Mouse (Mus musculus) T-helper 17 cell (primary cell): ENCODE results near the gene Mamdc2.

Experiments used
- in situ Hi-C, 2 experiments: fragments of 300-600 bp; cut with MboI, MseI; formaldehyde crosslinking; loops; 1 replicate in 1 of 2; 2 replicates in 1 of 2; pipeline ENCODE4 v1.15.1; 2025; ENCODE audit warnings: high pct_unique_total_duplicates in 2 of 2

Mamdc2 gene

GRCm38 (mm10) chr19:23435731-23436130 lies 12.5 kb downstream of the Mamdc2 start:
- in situ Hi-C loops, result loop anchor here in 1 of 2 experiments (10.0 kb wide), 1 partner anchor 1351 kb away; no protein-coding TSS in a partner anchor

- in situ Hi-C loops, result loop anchor here in 1 of 2 experiments (10.0 kb wide), 1 partner anchor 1350 kb away; no protein-coding TSS in a partner anchor
Observed at GRCm38 (mm10) chr19:23434433-23434832, 13.8 kb downstream of the Mamdc2 start.

- in situ Hi-C loops, result loop anchor here in 1 of 2 experiments (5.0 kb wide), 1 partner anchor 35 kb away; no protein-coding TSS in a partner anchor
Observed at GRCm38 (mm10) chr19:23417668-23418067, 30.6 kb downstream of the Mamdc2 start.

- in situ Hi-C loops, result no loop called here
Observed at GRCm38 (mm10) chr19:23410800-23411199, 37.4 kb downstream of the Mamdc2 start.

- in situ Hi-C loops, result no loop called here
Observed at GRCm38 (mm10) chr19:23410328-23410727, 37.9 kb downstream of the Mamdc2 start.

GRCm38 (mm10) chr19:23401469-23402135 lies 46.6 kb downstream of the Mamdc2 start:
- in situ Hi-C loops, result loop anchor here in 1 of 2 experiments (10.0 kb wide), 1 partner anchor 1407 kb away; no protein-coding TSS in a partner anchor

- in situ Hi-C loops, result loop anchor here in 1 of 2 experiments (10.0 kb wide), 1 partner anchor 1406 kb away; no protein-coding TSS in a partner anchor
Observed at GRCm38 (mm10) chr19:23400485-23400884, 47.8 kb downstream of the Mamdc2 start.

GRCm38 (mm10) chr19:23395956-23396355 lies 52.3 kb downstream of the Mamdc2 start:
- in situ Hi-C loops, result no loop called here

GRCm38 (mm10) chr19:23394597-23394996 lies 53.6 kb downstream of the Mamdc2 start:
- in situ Hi-C loops, result no loop called here

- in situ Hi-C loops, result no loop called here
Observed at GRCm38 (mm10) chr19:23388862-23389272, 59.4 kb downstream of the Mamdc2 start.

GRCm38 (mm10) chr19:23388083-23388861 lies 60.0 kb downstream of the Mamdc2 start:
- in situ Hi-C loops, result no loop called here

- in situ Hi-C loops, result loop anchor here in 1 of 2 experiments (5.0 kb wide), 1 partner anchor 35 kb away; no protein-coding TSS in a partner anchor
Observed at GRCm38 (mm10) chr19:23382396-23382795, 65.8 kb downstream of the Mamdc2 start.

- in situ Hi-C loops, result loop anchor here in 1 of 2 experiments (5.0 kb wide), 1 partner anchor 36 kb away; no protein-coding TSS in a partner anchor
Observed at GRCm38 (mm10) chr19:23380968-23381367, 67.3 kb downstream of the Mamdc2 start.

GRCm38 (mm10) chr19:23379752-23380504 lies 68.3 kb downstream of the Mamdc2 start:
- in situ Hi-C loops, result loop anchor here (5.0 kb wide), 2 partner anchors 37 to 142 kb away; no protein-coding TSS in a partner anchor

GRCm38 (mm10) chr19:23376536-23377201 lies 71.6 kb downstream of the Mamdc2 start:
- in situ Hi-C loops, result loop anchor here in 1 of 2 experiments (5.0 kb wide), 1 partner anchor 146 kb away; no protein-coding TSS in a partner anchor

GRCm38 (mm10) chr19:23374941-23375656 lies 73.1 kb downstream of the Mamdc2 start:
- in situ Hi-C loops, result loop anchor here in 1 of 2 experiments (5.0 kb wide), 1 partner anchor 147 kb away; no protein-coding TSS in a partner anchor

GRCm38 (mm10) chr19:23373728-23374127 lies 74.5 kb downstream of the Mamdc2 start:
- in situ Hi-C loops, result no loop called here

GRCm38 (mm10) chr19:23373287-23373686 lies 75.0 kb downstream of the Mamdc2 start:
- in situ Hi-C loops, result no loop called here

- in situ Hi-C loops, result loop anchor here in 1 of 2 experiments (10.0 kb wide), 1 partner anchor 224 kb away; the partner anchor contains the start of gene Klf9
Observed at GRCm38 (mm10) chr19:23369275-23369674, 79.0 kb downstream of the Mamdc2 start.

- in situ Hi-C loops, result loop anchor here in 1 of 2 experiments (10.0 kb wide), 1 partner anchor 217 kb away; the partner anchor contains the start of gene Klf9
Observed at GRCm38 (mm10) chr19:23362006-23362405, 86.2 kb downstream of the Mamdc2 start.
